Mouse (Mus musculus) hindbrain, embryonic 15.5 days (tissue): ENCODE data around the gene Utp20. TPM values are rescaled to one million over a fixed set of nuclear protein-coding genes. Genes with fewer than 3 reads are reported as not detected.
"Not testable (repeated sequence)": the region's sequence is repeated elsewhere in the genome, so short reads cannot be mapped to it uniquely, and the experiment has no call there.

Source experiments
- ATAC-seq: fragments of 200-750 bp; cut with Nextera tagmentation; 2 replicates; pipeline ENCODE4 v1.8.0; 2017; ENCODE audit warnings: low read depth, moderate number of reproducible peaks, moderate TSS enrichment; ENCODE audit not compliant: low FRiP score
- H3K27ac ChIP-seq: fragments of 300-500 bp; sonication (generic); replicated peaks from 2 replicates; pipeline ENCODE4 v1.5.1; 2015; ENCODE audit warnings: mild to moderate bottlenecking, inconsistent platforms
- H3K27me3 ChIP-seq: fragments of 300-500 bp; sonication (generic); 2 replicates; pipeline ENCODE4 v1.6.1; 2015; ENCODE audit warnings: control low read depth, inconsistent platforms
- H3K36me3 ChIP-seq: fragments of 300-500 bp; sonication (generic); 2 replicates; pipeline ENCODE4 v1.6.1; 2015; ENCODE audit warnings: control low read depth, inconsistent platforms
- H3K4me1 ChIP-seq: fragments of 300-500 bp; sonication (generic); replicated peaks from 2 replicates; pipeline ENCODE4 v1.6.1; 2015; ENCODE audit warnings: control low read depth, inconsistent platforms
- H3K4me2 ChIP-seq: fragments of 300-500 bp; sonication (generic); 2 replicates; pipeline ENCODE4 v1.6.1; 2015; ENCODE audit warnings: moderate library complexity, mild to moderate bottlenecking, inconsistent platforms
- H3K4me3 ChIP-seq: fragments of 300-500 bp; sonication (generic); 2 replicates; pipeline ENCODE4 v1.5.1; 2015; ENCODE audit warnings: mild to moderate bottlenecking, inconsistent platforms
- H3K9ac ChIP-seq: fragments of 300-500 bp; sonication (generic); 2 replicates; pipeline ENCODE4 v1.6.1; 2015; ENCODE audit warnings: inconsistent platforms
- H3K9me3 ChIP-seq: fragments of 300-500 bp; sonication (generic); 2 replicates; pipeline ENCODE4 v1.6.1; 2016; ENCODE audit warnings: control low read depth, inconsistent platforms
- WGBS: fragments of 180-500 bp; shearing (Covaris S2); methylation state at CpG from one replicate; pipeline ENCODE4 v1.1.7; 2015; 5-methylcytosine and 5-hydroxymethylcytosine counted together
- polyA plus RNA-seq: library from polyadenylated mRNA; unstranded; fragments of >200 nt; fragmentation: Nextera tagmentation; extraction: Ambion mirVana; gene quantifications from 2 replicates; pipeline ENCODE4 v1.2.1, GENCODE M21; 2015

Gene Utp20
- polyA plus RNA-seq, 1 experiment from 2014 or later, result 8.7 TPM

GRCm38 (mm10) chr10:88780716-88781115, 45.9 kb downstream of the Utp20 start:
- Histone ChIP-seq H3K36me3 (peaks cover 43% of the 10 kb centered on the region), H3K27ac (no peak overlapping the region)

GRCm38 (mm10) chr10:88776206-88776605, 50.4 kb downstream of the Utp20 start:
- 94% methylated on average over 6 of the region's 6 CpGs for WGBS
- H3K4me1 ChIP-seq, result no peaks in the 10 kb centered on the region
- no peak for ATAC-seq
- H3K27me3 ChIP-seq, result no peaks in the 10 kb centered on the region
- no peaks in the 10 kb centered on the region for H3K9me3 ChIP-seq
- H3K27ac ChIP-seq, result no peak overlapping the region
- no peak overlapping the region for H3K4me3 ChIP-seq
- H3K4me2 ChIP-seq, result no peak overlapping the region
- no peak overlapping the region for H3K9ac ChIP-seq
- H3K36me3 ChIP-seq, result peaks cover 44% of the 10 kb centered on the region

More at GRCm38 (mm10) chr10:88780716-88781115, 45.9 kb downstream of the Utp20 start:
- H3K4me1 ChIP-seq, result no peaks in the 10 kb centered on the region
- H3K4me2 ChIP-seq, result no peak overlapping the region
- H3K4me3 ChIP-seq, result no peak overlapping the region
- H3K9ac ChIP-seq, result no peak overlapping the region
- WGBS, result 89% methylated on average over 4 of the region's 4 CpGs
- ATAC-seq, result no peak
- no peaks in the 10 kb centered on the region for H3K9me3 ChIP-seq
- no peaks in the 10 kb centered on the region for H3K27me3 ChIP-seq

GRCm38 (mm10) chr10:88772965-88773364, 53.6 kb downstream of the Utp20 start:
- not testable (repeated sequence) for H3K27ac ChIP-seq, H3K4me3 ChIP-seq, H3K27me3 ChIP-seq, H3K9me3 ChIP-seq, ATAC-seq, H3K9ac ChIP-seq, H3K4me1 ChIP-seq, H3K4me2 ChIP-seq
- WGBS, result 92% methylated on average over 5 of the region's 5 CpGs
- peaks cover 60% of the 10 kb centered on the region for H3K36me3 ChIP-seq

- H3K4me3 ChIP-seq, result no peak overlapping the region
- H3K36me3 ChIP-seq, result peaks cover 63% of the 10 kb centered on the region
- no peak for ATAC-seq
- H3K9ac ChIP-seq, result no peak overlapping the region
- H3K27me3 ChIP-seq, result no peaks in the 10 kb centered on the region
- H3K9me3 ChIP-seq, result no peaks in the 10 kb centered on the region
- no peak overlapping the region for H3K27ac ChIP-seq
- WGBS, result 98% methylated on average over 7 of the region's 7 CpGs
- no peak overlapping the region for H3K4me2 ChIP-seq
- H3K4me1 ChIP-seq, result no peaks in the 10 kb centered on the region
Observed at GRCm38 (mm10) chr10:88769676-88770075, 56.9 kb downstream of the Utp20 start.

GRCm38 (mm10) chr10:88768961-88769360, 57.6 kb downstream of the Utp20 start:
- H3K9ac ChIP-seq, result no peak overlapping the region
- H3K27ac ChIP-seq, result no peak overlapping the region
- WGBS, result 97% methylated on average over 5 of the region's 5 CpGs
- ATAC-seq, result no peak
- H3K4me2 ChIP-seq, result no peak overlapping the region
- no peaks in the 10 kb centered on the region for H3K4me1 ChIP-seq
- peaks cover 69% of the 10 kb centered on the region for H3K36me3 ChIP-seq
- H3K27me3 ChIP-seq, result no peaks in the 10 kb centered on the region
- no peaks in the 10 kb centered on the region for H3K9me3 ChIP-seq
- H3K4me3 ChIP-seq, result no peak overlapping the region

- Histone ChIP-seq H3K36me3 (peaks cover 65% of the 10 kb centered on the region), H3K27ac (no peak overlapping the region), H3K4me1 (no peaks in the 10 kb centered on the region), H3K9ac (no peak overlapping the region), H3K4me3 (no peak overlapping the region), H3K4me2 (no peak overlapping the region), H3K9me3 (no peaks in the 10 kb centered on the region), H3K27me3 (no peaks in the 10 kb centered on the region)
- 94% methylated on average over 15 of the region's 15 CpGs for WGBS
- no peak for ATAC-seq
Observed at GRCm38 (mm10) chr10:88765431-88766142, 61.0 kb downstream of the Utp20 start.

GRCm38 (mm10) chr10:88761524-88762212, 64.9 kb downstream of the Utp20 start:
- Histone ChIP-seq H3K36me3 (peaks cover 51% of the 10 kb centered on the region), H3K4me2 (no peak overlapping the region), H3K4me3 (no peak overlapping the region), H3K27ac (no peak overlapping the region), H3K4me1 (no peaks in the 10 kb centered on the region), H3K27me3 (no peaks in the 10 kb centered on the region), H3K9me3 (no peaks in the 10 kb centered on the region), H3K9ac (no peak overlapping the region)
- ATAC-seq, result no peak
- 95% methylated on average over 13 of the region's 13 CpGs for WGBS

GRCm38 (mm10) chr10:88741426-88741825, 85.2 kb downstream of the Utp20 start:
- 90% methylated on average over 2 of the region's 2 CpGs for WGBS
- Histone ChIP-seq H3K4me3 (no peak overlapping the region), H3K27ac (no peak overlapping the region), H3K9me3 (no peaks in the 10 kb centered on the region), H3K4me2 (no peak overlapping the region), H3K27me3 (no peaks in the 10 kb centered on the region), H3K4me1 (no peaks in the 10 kb centered on the region), H3K36me3 (peaks cover 61% of the 10 kb centered on the region), H3K9ac (no peak overlapping the region)
- no peak for ATAC-seq

GRCm38 (mm10) chr10:88740781-88741180, 85.8 kb downstream of the Utp20 start:
- Histone ChIP-seq H3K4me3 (no peak overlapping the region), H3K4me2 (no peak overlapping the region), H3K9me3 (no peaks in the 10 kb centered on the region), H3K4me1 (no peaks in the 10 kb centered on the region), H3K9ac (no peak overlapping the region), H3K27ac (no peak overlapping the region), H3K27me3 (no peaks in the 10 kb centered on the region), H3K36me3 (peaks cover 64% of the 10 kb centered on the region)
- no peak for ATAC-seq
- 89% methylated on average over 5 of the region's 5 CpGs for WGBS

GRCm38 (mm10) chr10:88739818-88740217, 86.8 kb downstream of the Utp20 start:
- 100% methylated on average over 1 of the region's 1 CpGs for WGBS
- H3K9me3 ChIP-seq, result no peaks in the 10 kb centered on the region
- H3K27ac ChIP-seq, result no peak overlapping the region
- no peaks in the 10 kb centered on the region for H3K4me1 ChIP-seq
- no peak overlapping the region for H3K4me2 ChIP-seq
- H3K9ac ChIP-seq, result no peak overlapping the region
- H3K36me3 ChIP-seq, result peaks cover 57% of the 10 kb centered on the region
- H3K4me3 ChIP-seq, result no peak overlapping the region
- H3K27me3 ChIP-seq, result no peaks in the 10 kb centered on the region
- ATAC-seq, result no peak

GRCm38 (mm10) chr10:88739074-88739473, 87.5 kb downstream of the Utp20 start:
- peaks cover 50% of the 10 kb centered on the region for H3K36me3 ChIP-seq
- H3K9ac ChIP-seq, H3K27me3 ChIP-seq, H3K27ac ChIP-seq, H3K4me1 ChIP-seq, ATAC-seq, H3K4me2 ChIP-seq, H3K9me3 ChIP-seq, H3K4me3 ChIP-seq: not testable (repeated sequence)
- 96% methylated on average over 8 of the region's 8 CpGs for WGBS

GRCm38 (mm10) chr10:88732309-88732622, 94.3 kb downstream of the Utp20 start:
- no peak for ATAC-seq
- 19% methylated on average over 6 of the region's 6 CpGs for WGBS
- Histone ChIP-seq H3K9me3 (no peaks in the 10 kb centered on the region), H3K4me1 (peaks cover 23% of the 10 kb centered on the region), H3K27ac (no peak overlapping the region), H3K4me3 (peak overlapping the region; percentile 96), H3K4me2 (peak overlapping the region; percentile 90), H3K27me3 (no peaks in the 10 kb centered on the region), H3K36me3 (peaks cover 11% of the 10 kb centered on the region), H3K9ac (peak overlapping the region; percentile 91)
